Mouse (Mus musculus) bone marrow, adult 2 months (tissue): ENCODE results near the gene Ccdc93. TPM values are rescaled to one million over a fixed set of nuclear protein-coding genes. Genes with fewer than 3 reads are reported as not detected.
A peak's percentile ranks its signal among the peaks of the same experiment; 100 is the strongest.

Experiments
- H3K27ac ChIP-seq: fragments of 200-500 bp; 2 replicates; pipeline ENCODE4 v1.5.1; 2012; ENCODE audit warnings: low read depth, mild to moderate bottlenecking, control low read depth, inconsistent platforms, low read length; ENCODE audit not compliant: control insufficient read depth, poor library complexity, insufficient read depth
- H3K4me1 ChIP-seq: fragments of 200-500 bp; 2 replicates; pipeline ENCODE4 v1.6.1; 2011; ENCODE audit warnings: low read length; ENCODE audit not compliant: control insufficient read depth, insufficient read depth
- H3K4me3 ChIP-seq: fragments of 200-500 bp; replicated peaks from 2 replicates; pipeline ENCODE3; 2011; ENCODE audit warnings: mild to moderate bottlenecking, low read depth, low read length, control low read depth; ENCODE audit not compliant: control insufficient read depth
- CTCF ChIP-seq: fragments of 200-500 bp; IDR thresholded peaks from 2 replicates; pipeline ENCODE4 v1.5.1; 2011; ENCODE audit warnings: low read length, control low read depth; ENCODE audit not compliant: control insufficient read depth, insufficient read depth
- POLR2A ChIP-seq: fragments of 200-500 bp; IDR thresholded peaks from 2 replicates; pipeline ENCODE4 v1.6.1; 2011; ENCODE audit warnings: low read depth, mild to moderate bottlenecking, control low read depth, low read length, borderline replicate concordance; ENCODE audit not compliant: control insufficient read depth
- WGBS: fragments of 180-500 bp; shearing (Covaris S2); methylation state at CpG from one replicate; pipeline ENCODE4 v1.1.7; 2018; 5-methylcytosine and 5-hydroxymethylcytosine counted together
- polyA plus RNA-seq: library from polyadenylated mRNA; stranded (reverse); fragments of >200 nt; gene quantifications from 2 replicates; pipeline ENCODE4 v1.2.4, GENCODE M21; 2011; ENCODE audit warnings: low replicate concordance; ENCODE audit not compliant: missing spikeins, insufficient read depth, insufficient read length

The Ccdc93 gene
- polyA plus RNA-seq, 1 experiment, result 4.7 TPM

- H3K27ac ChIP-seq, result no peak overlapping the region
- no peak overlapping the region for H3K4me3 ChIP-seq
- H3K4me1 ChIP-seq, result no peaks in the 10 kb centered on the region
- 74% methylated on average over 2 of the region's 2 CpGs for WGBS
- TF ChIP-seq POLR2A (no peak), CTCF (no peak)
Measured at GRCm38 (mm10) chr1:121393117-121393516, 37.7 kb upstream of the Ccdc93 start.

GRCm38 (mm10) chr1:121394764-121395163 lies 36.1 kb upstream of the Ccdc93 start:
- TF ChIP-seq CTCF (no peak), POLR2A (no peak)
- Histone ChIP-seq H3K4me1 (no peaks in the 10 kb centered on the region), H3K27ac (no peak overlapping the region), H3K4me3 (no peak overlapping the region)
- 5% methylated on average over 5 of the region's 5 CpGs for WGBS

- TF ChIP-seq CTCF (no peak), POLR2A (no peak)
- WGBS, result 59% methylated on average over 4 of the region's 4 CpGs
- Histone ChIP-seq H3K4me3 (no peak overlapping the region), H3K4me1 (no peaks in the 10 kb centered on the region), H3K27ac (no peak overlapping the region)
Measured at GRCm38 (mm10) chr1:121396501-121396900, 34.3 kb upstream of the Ccdc93 start.

GRCm38 (mm10) chr1:121398231-121398630 lies 32.6 kb upstream of the Ccdc93 start:
- WGBS, result 46% methylated on average over 4 of the region's 4 CpGs

GRCm38 (mm10) chr1:121398986-121399881 lies 31.6 kb upstream of the Ccdc93 start:
- WGBS, result 60% methylated on average over 14 of the region's 14 CpGs
- TF ChIP-seq POLR2A, result no peak
- TF ChIP-seq CTCF, result no peak
- Histone ChIP-seq H3K4me1 (no peaks in the 10 kb centered on the region), H3K27ac (no peak overlapping the region), H3K4me3 (no peak overlapping the region)

More at GRCm38 (mm10) chr1:121398231-121398630, 32.6 kb upstream of the Ccdc93 start:
- H3K4me3 ChIP-seq, result no peak overlapping the region
- no peaks in the 10 kb centered on the region for H3K4me1 ChIP-seq
- H3K27ac ChIP-seq, result no peak overlapping the region
- TF ChIP-seq CTCF (no peak), POLR2A (no peak)

- no peak for TF ChIP-seq CTCF
- TF ChIP-seq POLR2A, result no peak
- Histone ChIP-seq H3K4me3 (no peak overlapping the region), H3K4me1 (no peaks in the 10 kb centered on the region), H3K27ac (no peak overlapping the region)
- 14% methylated on average over 4 of the region's 4 CpGs for WGBS
Measured at GRCm38 (mm10) chr1:121400243-121400642, 30.6 kb upstream of the Ccdc93 start.

- 25% methylated on average over 4 of the region's 4 CpGs for WGBS
- Histone ChIP-seq H3K4me1 (no peaks in the 10 kb centered on the region), H3K27ac (no peak overlapping the region), H3K4me3 (no peak overlapping the region)
- TF ChIP-seq POLR2A (no peak), CTCF (peak; percentile 31; the same call in 1 of the 2 replicates)
Measured at GRCm38 (mm10) chr1:121419084-121419483, 11.8 kb upstream of the Ccdc93 start.

GRCm38 (mm10) chr1:121419569-121420265 lies 11.1 kb upstream of the Ccdc93 start:
- no peaks in the 10 kb centered on the region for H3K4me1 ChIP-seq
- no peak overlapping the region for H3K27ac ChIP-seq
- TF ChIP-seq POLR2A, result no peak
- no peak for TF ChIP-seq CTCF
- no peak overlapping the region for H3K4me3 ChIP-seq
- 77% methylated on average over 12 of the region's 12 CpGs for WGBS
